In genomic region chr2:25574579-25575431, GRCm38 (mm10) we compare ENCODE assay signal across 8 mouse cellular contexts. TPM values are rescaled to one million over a fixed set of nuclear protein-coding genes. Genes with fewer than 3 reads are reported as not detected.
DNase-seq lines count a peak whose midpoint lies in the region; ATAC-seq lines count a peak whose summit lies in the region.

Mamdc4 (minus strand) TSS chr2:25574845.
Phpt1 (minus strand) TSS chr2:25575224.

- ATAC-seq in megakaryocyte progenitor cell, adult 5-6 weeks (replicated peaks; ENCODE audit: poor library complexity): peak; percentile 86

- peak; percentile 97 for DNase-seq in adipocyte (ENCODE audit: low spot score)
- peak; percentile 99 for DNase-seq in embryo, embryonic 10 days (ENCODE audit: low spot score)
- peak; percentile 92 for DNase-seq in gastrocnemius, postnatal 10 days
- peak; percentile 98 for DNase-seq in induced T-regulatory cell, adult 2 months (ENCODE audit: low read depth)
- DNase-seq in left cerebral cortex, adult 9 months (ENCODE audit: low spot score in 2 of 2): peak; percentile 95 to 98
- DNase-seq in right cerebral cortex, postnatal 14 days: peak; percentile 93
- peak; percentile 96 for DNase-seq in urinary bladder, postnatal 36 days (ENCODE audit: low spot score in 2 of 2)

RNA-seq across cellular contexts. Expression of gene Mamdc4, which starts in this region (rescaled TPM):
- total RNA-seq in gastrocnemius, postnatal 10 days (2021): 1 to 10 TPM; 2.7 to 4.1 TPM
- 0.42 and 0.86 TPM in 2 replicates for total RNA-seq in megakaryocyte progenitor cell, adult 5-6 weeks (2015)
- total RNA-seq in megakaryocyte progenitor cell, adult 5-6 weeks (2017): 0.12 and 9.3 TPM in 2 replicates

RNA-seq across cellular contexts. Expression of gene Phpt1, which starts in this region (rescaled TPM):
- total RNA-seq in gastrocnemius, postnatal 10 days (2021): 10 to 100 TPM; 45.8 to 49.0 TPM
- 48.1 and 56.5 TPM in 2 replicates for total RNA-seq in megakaryocyte progenitor cell, adult 5-6 weeks (2015)
- total RNA-seq in megakaryocyte progenitor cell, adult 5-6 weeks (2017): 29.6 and 35.4 TPM in 2 replicates

Comparison
In these comparisons a context has a peak if more than half of its experiments do, and no peak if none do; other contexts are left out.
1. Peak in every context shown above with its lines: DNase-seq and ATAC-seq.